Mouse (Mus musculus): Measurements from ENCODE around the gene Cdc37. TPM values are rescaled to one million over a fixed set of nuclear protein-coding genes. Genes with fewer than 3 reads are reported as not detected.
A peak's percentile ranks its signal among the peaks of the same experiment; 100 is the strongest.

The Cdc37 gene
- total RNA-seq (2012; rRNA removed), result 751 and 779 TPM in 2 replicates
- polyA plus RNA-seq (2012; ENCODE audit: insufficient read depth in 1 of 2, insufficient read length in 2 of 2, low read depth in 1 of 2, low replicate concordance in 2 of 2, missing spikeins in 1 of 2), result 1,000 to 10,000 TPM in 1 of 2 experiments, 100 to 1,000 TPM in 1; 914 to 1,631 TPM

- peak within 1 kb of the TSS; percentile 79 for H3K9ac ChIP-seq (ENCODE audit: control insufficient read depth, low read depth, low read length, poor library complexity, severe bottlenecking)
- H3K79me2 ChIP-seq (ENCODE audit: control insufficient read depth, insufficient read depth, low read length, poor library complexity), result peaks cover 52% of the 10 kb centered on the region
- DNase-seq (ENCODE audit: low read depth, low spot score), result peak; percentile 100
- H3K9me3 ChIP-seq (replicated peaks; ENCODE audit: insufficient read depth, low read length), result no peaks in the 10 kb centered on the region
- no peaks in the 10 kb centered on the region for H3K27me3 ChIP-seq (ENCODE audit: control insufficient read depth in 1 of 2, insufficient read depth in 2 of 2, low read length in 2 of 2)
- peak within 1 kb of the TSS; percentile 77 for H3K27ac ChIP-seq (ENCODE audit: control insufficient read depth, low read depth, low read length)
- H3K36me3 ChIP-seq (ENCODE audit: control insufficient read depth in 1 of 2, insufficient read depth in 2 of 2, low read length in 2 of 2), result peaks cover 19 to 39% of the 10 kb centered on the region in 2 experiments
- peak within 1 kb of the TSS; percentile 63 to 92 for H3K4me3 ChIP-seq (ENCODE audit: control insufficient read depth in 1 of 2, insufficient read depth in 1 of 2, low read depth in 2 of 2, low read length in 2 of 2)
- H3K4me1 ChIP-seq (ENCODE audit: control insufficient read depth in 1 of 2, insufficient read depth in 2 of 2, low read length in 2 of 2), result peaks cover 30 to 46% of the 10 kb centered on the region in 2 experiments
- TF ChIP-seq CHD1 (IDR thresholded peaks at IDR 0.05; ENCODE audit: low read depth, low read length) (0 out of 2 replicates have a peak, but pooled peaks have one; percentile 75), HCFC1 (IDR thresholded peaks at IDR 0.05; ENCODE audit: low read depth, low read length) (peak; percentile 95), E2F4 (IDR thresholded peaks at IDR 0.05; ENCODE audit: borderline replicate concordance, low read depth, low read length) (peak; percentile 97), CHD2 (IDR thresholded peaks at IDR 0.05; ENCODE audit: low read length) (peak; percentile 80; the same call in 1 of the 2 replicates), MAX (IDR thresholded peaks at IDR 0.05; ENCODE audit: low read length) (no peak; the same call in 1 of the 2 replicates), BHLHE40 (IDR thresholded peaks at IDR 0.05; ENCODE audit: borderline replicate concordance, low read depth, low read length) (no peak), POLR2A (IDR thresholded peaks at IDR 0.05; ENCODE audit: control insufficient read depth in 1 of 2, insufficient read depth in 1 of 2, low read depth in 1 of 2, low read length in 2 of 2, poor library complexity in 1 of 2) (peak in 1 of 2 experiments; percentile 98; a peak in 2 of 4 replicates), KAT2A (conservative IDR thresholded peaks at IDR 0.05; ENCODE audit: low read depth, low read length) (peak; percentile 68; the same call in 1 of the 2 replicates), USF2 (IDR thresholded peaks at IDR 0.05; ENCODE audit: borderline replicate concordance in 1 of 2, insufficient read depth in 1 of 2, low read depth in 1 of 2, low read length in 2 of 2) (no peak), POLR2AphosphoS5 (IDR thresholded peaks at IDR 0.05; ENCODE audit: borderline replicate concordance, low read depth, low read length) (0 out of 2 replicates have a peak, but pooled peaks have one; percentile 51), POLR2AphosphoS2 (IDR thresholded peaks at IDR 0.05; ENCODE audit: low read length) (peak; percentile 98), ETS1 (IDR thresholded peaks at IDR 0.05; ENCODE audit: low read depth, low read length) (peak; percentile 34), TAL1 (IDR thresholded peaks at IDR 0.05; ENCODE audit: low read length) (no peak), NRF1 (IDR thresholded peaks at IDR 0.05; ENCODE audit: insufficient read depth, low read depth, low read length, poor library complexity, severe bottlenecking) (peak; percentile 68), MXI1 (IDR thresholded peaks at IDR 0.05; ENCODE audit: low read depth, low read length) (peak; percentile 97), ELF1 (IDR thresholded peaks at IDR 0.05; ENCODE audit: low read depth, low read length) (peak; percentile 96), GATA1 (IDR thresholded peaks at IDR 0.05; ENCODE audit: low read depth, low read length) (no peak), SMC3 (IDR thresholded peaks at IDR 0.05; ENCODE audit: low read depth, low read length) (peak; percentile 19; the same call in 1 of the 2 replicates), UBTF (IDR thresholded peaks at IDR 0.05; ENCODE audit: borderline replicate concordance, insufficient read depth, low read depth, low read length) (peak; percentile 61; the same call in 1 of the 2 replicates), RAD21 (IDR thresholded peaks at IDR 0.05; ENCODE audit: low read depth, low read length) (no peak), TCF12 (IDR thresholded peaks at IDR 0.05; ENCODE audit: low read depth, low read length) (peak; percentile 77), ZKSCAN1 (IDR thresholded peaks at IDR 0.05; ENCODE audit: low read depth, low read length) (no peak), USF1 (IDR thresholded peaks at IDR 0.05; ENCODE audit: low read depth, low read length) (peak; percentile 12; the same call in 1 of the 2 replicates), TBP (IDR thresholded peaks at IDR 0.05; ENCODE audit: low read depth, low read length) (peak; percentile 87), MYB (IDR thresholded peaks at IDR 0.05; ENCODE audit: low read depth, low read length) (0 out of 2 replicates have a peak, but pooled peaks have one; percentile 32), CTCF (IDR thresholded peaks at IDR 0.05 in 2 of 3, conservative IDR thresholded peaks at IDR 0.05 in 1 of 3; ENCODE audit: control insufficient read depth in 1 of 3, insufficient read depth in 1 of 3, low read depth in 2 of 3, low read length in 3 of 3, poor library complexity in 1 of 3, severe bottlenecking in 1 of 3) (no peak; a peak in 1 of 6 replicates), GABPA (IDR thresholded peaks at IDR 0.05; ENCODE audit: low read depth, low read length) (no peak), JUND (IDR thresholded peaks at IDR 0.05; ENCODE audit: low read depth, low read length) (no peak), EP300 (IDR thresholded peaks at IDR 0.05; ENCODE audit: low read depth in 1 of 2, low read length in 2 of 2) (peak in 1 of 2 experiments; percentile 55; a peak in 2 of 4 replicates), RCOR1 (IDR thresholded peaks at IDR 0.05; ENCODE audit: low read depth, low read length) (peak; percentile 48; the same call in 1 of the 2 replicates), MAFK (IDR thresholded peaks at IDR 0.05; ENCODE audit: borderline replicate concordance, low read depth, low read length) (no peak; the same call in 1 of the 2 replicates), ZMIZ1 (IDR thresholded peaks at IDR 0.05; ENCODE audit: low read depth, low read length) (peak; percentile 93; the same call in 1 of the 2 replicates), NELFE (IDR thresholded peaks at IDR 0.05; ENCODE audit: low read depth, low read length) (peak; percentile 99), MYC (IDR thresholded peaks at IDR 0.05; ENCODE audit: low read depth, low read length) (no peak)
Observed at GRCm38 (mm10) chr9:21149654-21150419, at the start of gene Cdc37. TSS of gene Cdc37 (minus strand) at chr9:21149982.
